Mouse (Mus musculus): ENCODE measurements around the gene Ints12. TPM values are rescaled to one million over a fixed set of nuclear protein-coding genes. Genes with fewer than 3 reads are reported as not detected.

The Ints12 gene
- polyA plus RNA-seq, 1 experiment from 2014 or later: 19.7 TPM

GRCm38 (mm10) chr3:133098909-133099308 is 7.3 kb downstream of the Ints12 start:
- Histone ChIP-seq H3K27me3 (replicated peaks) (no peaks in the 10 kb centered on the region), H3K4me1 (peaks cover 8% of the 10 kb centered on the region), H3K9ac (no peak overlapping the region), H3K27ac (no peak overlapping the region), H3K9me3 (no peaks in the 10 kb centered on the region), H3K4me3 (no peak overlapping the region), H3K36me3 (replicated peaks) (peaks cover 37% of the 10 kb centered on the region), H3K4me2 (no peak overlapping the region)
- no peak for ATAC-seq (replicated peaks)
- WGBS: 92% methylated on average over 2 of the region's 2 CpGs

GRCm38 (mm10) chr3:133103768-133104167 is 12.1 kb downstream of the Ints12 start:
- Histone ChIP-seq H3K4me2 (no peak overlapping the region), H3K4me3 (no peak overlapping the region), H3K9ac (no peak overlapping the region), H3K27ac (no peak overlapping the region), H3K36me3 (replicated peaks) (peaks cover 48% of the 10 kb centered on the region), H3K27me3 (replicated peaks) (no peaks in the 10 kb centered on the region), H3K9me3 (no peaks in the 10 kb centered on the region), H3K4me1 (no peaks in the 10 kb centered on the region)
- 94% methylated on average over 3 of the region's 3 CpGs for WGBS
- ATAC-seq (replicated peaks): no peak

- Histone ChIP-seq H3K27ac (no peak overlapping the region), H3K27me3 (replicated peaks) (no peaks in the 10 kb centered on the region), H3K4me1 (no peaks in the 10 kb centered on the region), H3K4me3 (no peak overlapping the region), H3K4me2 (no peak overlapping the region), H3K9ac (no peak overlapping the region), H3K9me3 (no peaks in the 10 kb centered on the region), H3K36me3 (replicated peaks) (peaks cover 48% of the 10 kb centered on the region; the same call in 1 of the 2 replicates)
- WGBS: 94% methylated on average over 3 of the region's 3 CpGs
- no peak for ATAC-seq (replicated peaks)
Observed at GRCm38 (mm10) chr3:133104436-133104835, 12.8 kb downstream of the Ints12 start.

- H3K27ac ChIP-seq: no peak overlapping the region
- no peak overlapping the region for H3K4me3 ChIP-seq
- ATAC-seq (replicated peaks): no peak
- no peaks in the 10 kb centered on the region for H3K9me3 ChIP-seq
- WGBS: 96% methylated on average over 4 of the region's 4 CpGs
- H3K27me3 ChIP-seq (replicated peaks): no peaks in the 10 kb centered on the region
- H3K4me1 ChIP-seq: no peaks in the 10 kb centered on the region
- H3K36me3 ChIP-seq (replicated peaks): peaks cover 27% of the 10 kb centered on the region; the same call in 1 of the 2 replicates
- H3K4me2 ChIP-seq: no peak overlapping the region
- H3K9ac ChIP-seq: no peak overlapping the region
Observed at GRCm38 (mm10) chr3:133108731-133109130, 17.1 kb downstream of the Ints12 start.

GRCm38 (mm10) chr3:133109844-133110243 is 18.2 kb downstream of the Ints12 start:
- H3K27me3 ChIP-seq (replicated peaks): no peaks in the 10 kb centered on the region
- no peak overlapping the region for H3K9ac ChIP-seq
- H3K4me3 ChIP-seq: no peak overlapping the region
- WGBS: 94% methylated on average over 4 of the region's 4 CpGs
- no peak overlapping the region for H3K27ac ChIP-seq
- no peaks in the 10 kb centered on the region for H3K9me3 ChIP-seq
- peaks cover 23% of the 10 kb centered on the region; the same call in 1 of the 2 replicates for H3K36me3 ChIP-seq (replicated peaks)
- no peak for ATAC-seq (replicated peaks)
- no peak overlapping the region for H3K4me2 ChIP-seq
- H3K4me1 ChIP-seq: no peaks in the 10 kb centered on the region

GRCm38 (mm10) chr3:133111741-133112140 is 20.1 kb downstream of the Ints12 start:
- 35% methylated on average over 2 of the region's 2 CpGs for WGBS
- ATAC-seq (replicated peaks): peak; percentile 66
- H3K4me2 ChIP-seq: no peak overlapping the region
- no peaks in the 10 kb centered on the region for H3K9me3 ChIP-seq
- H3K4me3 ChIP-seq: no peak overlapping the region
- H3K9ac ChIP-seq: no peak overlapping the region
- no peak overlapping the region for H3K27ac ChIP-seq
- no peaks in the 10 kb centered on the region for H3K4me1 ChIP-seq
- H3K27me3 ChIP-seq (replicated peaks): no peaks in the 10 kb centered on the region
- H3K36me3 ChIP-seq (replicated peaks): peaks cover 12% of the 10 kb centered on the region; the same call in 1 of the 2 replicates

- H3K27me3 ChIP-seq (replicated peaks): no peaks in the 10 kb centered on the region
- H3K9me3 ChIP-seq: no peaks in the 10 kb centered on the region
- no peak overlapping the region for H3K9ac ChIP-seq
- H3K4me1 ChIP-seq: no peaks in the 10 kb centered on the region
- 0 out of 2 replicates have a peak, but pooled peaks cover 6% of the 10 kb centered on the region for H3K36me3 ChIP-seq (replicated peaks)
- H3K27ac ChIP-seq: no peak overlapping the region
- H3K4me3 ChIP-seq: no peak overlapping the region
- no peak for ATAC-seq (replicated peaks)
- H3K4me2 ChIP-seq: no peak overlapping the region
- WGBS: 65% methylated on average over 1 of the region's 1 CpGs
Observed at GRCm38 (mm10) chr3:133113281-133113680, 21.6 kb downstream of the Ints12 start.

GRCm38 (mm10) chr3:133131372-133131771 is 39.7 kb downstream of the Ints12 start:
- Histone ChIP-seq H3K9ac (no peak overlapping the region), H3K27me3 (replicated peaks) (no peaks in the 10 kb centered on the region), H3K27ac (no peak overlapping the region), H3K4me2 (no peak overlapping the region), H3K36me3 (replicated peaks) (no peaks in the 10 kb centered on the region), H3K9me3 (no peaks in the 10 kb centered on the region), H3K4me3 (no peak overlapping the region), H3K4me1 (no peaks in the 10 kb centered on the region)
- 92% methylated on average over 5 of the region's 5 CpGs for WGBS
- ATAC-seq (replicated peaks): no peak

GRCm38 (mm10) chr3:133132611-133133010 is 41.0 kb downstream of the Ints12 start:
- H3K4me1 ChIP-seq: no peaks in the 10 kb centered on the region
- H3K9ac ChIP-seq: no peak overlapping the region
- no peak overlapping the region for H3K27ac ChIP-seq
- no peaks in the 10 kb centered on the region for H3K36me3 ChIP-seq (replicated peaks)
- ATAC-seq (replicated peaks): 0 out of 2 replicates have a peak, but pooled peaks have one; percentile 24
- no peak overlapping the region for H3K4me2 ChIP-seq
- H3K27me3 ChIP-seq (replicated peaks): no peaks in the 10 kb centered on the region
- WGBS: 51% methylated on average over 8 of the region's 8 CpGs
- no peak overlapping the region for H3K4me3 ChIP-seq
- H3K9me3 ChIP-seq: no peaks in the 10 kb centered on the region

GRCm38 (mm10) chr3:133141877-133142276 is 50.2 kb downstream of the Ints12 start:
- H3K27me3 ChIP-seq (replicated peaks): no peaks in the 10 kb centered on the region
- H3K36me3 ChIP-seq (replicated peaks): no peaks in the 10 kb centered on the region
- no peak overlapping the region for H3K27ac ChIP-seq
- no peak for ATAC-seq (replicated peaks)
- H3K9me3 ChIP-seq: no peaks in the 10 kb centered on the region
- WGBS: 87% methylated on average over 6 of the region's 6 CpGs
- no peaks in the 10 kb centered on the region for H3K4me1 ChIP-seq
- H3K9ac ChIP-seq: no peak overlapping the region
- H3K4me3 ChIP-seq: no peak overlapping the region
- H3K4me2 ChIP-seq: no peak overlapping the region

GRCm38 (mm10) chr3:133144511-133145147 is 53.0 kb downstream of the Ints12 start:
- H3K9me3 ChIP-seq: no peaks in the 10 kb centered on the region
- no peak overlapping the region for H3K27ac ChIP-seq
- 78% methylated on average over 6 of the region's 6 CpGs for WGBS
- H3K9ac ChIP-seq: no peak overlapping the region
- no peak for ATAC-seq (replicated peaks)
- H3K27me3 ChIP-seq (replicated peaks): no peaks in the 10 kb centered on the region
- no peak overlapping the region for H3K4me3 ChIP-seq
- no peaks in the 10 kb centered on the region for H3K4me1 ChIP-seq
- no peak overlapping the region for H3K4me2 ChIP-seq
- H3K36me3 ChIP-seq (replicated peaks): no peaks in the 10 kb centered on the region

- no peak for ATAC-seq (replicated peaks)
- peaks cover 4% of the 10 kb centered on the region; the same call in 1 of the 2 replicates for H3K4me1 ChIP-seq
- H3K36me3 ChIP-seq (replicated peaks): no peaks in the 10 kb centered on the region
- no peaks in the 10 kb centered on the region for H3K27me3 ChIP-seq (replicated peaks)
- H3K4me3 ChIP-seq: no peak overlapping the region
- no peak overlapping the region for H3K9ac ChIP-seq
- no peak overlapping the region for H3K27ac ChIP-seq
- H3K4me2 ChIP-seq: no peak overlapping the region
- 60% methylated on average over 6 of the region's 6 CpGs for WGBS
- H3K9me3 ChIP-seq: no peaks in the 10 kb centered on the region
Observed at GRCm38 (mm10) chr3:133151629-133152028, 60.0 kb downstream of the Ints12 start.

GRCm38 (mm10) chr3:133152831-133153230 is 61.2 kb downstream of the Ints12 start:
- Histone ChIP-seq H3K4me3 (no peak overlapping the region), H3K9ac (no peak overlapping the region), H3K27me3 (replicated peaks) (no peaks in the 10 kb centered on the region), H3K9me3 (no peaks in the 10 kb centered on the region), H3K36me3 (replicated peaks) (no peaks in the 10 kb centered on the region), H3K27ac (no peak overlapping the region), H3K4me2 (no peak overlapping the region), H3K4me1 (peaks cover 4% of the 10 kb centered on the region; the same call in 1 of the 2 replicates)
- ATAC-seq (replicated peaks): no peak
- WGBS: 72% methylated on average over 1 of the region's 1 CpGs
